Mouse (Mus musculus) stomach, embryonic 15.5 days (tissue): ENCODE measurements around the gene Pet100. TPM values are rescaled to one million over a fixed set of nuclear protein-coding genes. Genes with fewer than 3 reads are reported as not detected.
"Not testable (repeated sequence)": the region's sequence is repeated elsewhere in the genome, so short reads cannot be mapped to it uniquely, and the experiment has no call there.

Experiments used
- ATAC-seq: fragments of 200-750 bp; cut with Nextera tagmentation; 2 replicates; pipeline ENCODE4 v1.8.0; 2017; ENCODE audit warnings: low read depth, moderate number of reproducible peaks, moderate TSS enrichment; ENCODE audit not compliant: insufficient read depth, low FRiP score
- H3K27ac ChIP-seq: fragments of 300-500 bp; sonication (generic); 2 replicates; pipeline ENCODE4 v1.5.1; 2015; ENCODE audit warnings: mild to moderate bottlenecking, inconsistent platforms
- H3K27me3 ChIP-seq: fragments of 300-500 bp; sonication (generic); replicated peaks from 2 replicates; pipeline ENCODE4 v1.6.1; 2015; ENCODE audit warnings: inconsistent platforms
- H3K36me3 ChIP-seq: fragments of 300-500 bp; sonication (generic); 2 replicates; pipeline ENCODE4 v1.6.1; 2015; ENCODE audit warnings: inconsistent platforms
- H3K4me1 ChIP-seq: fragments of 300-500 bp; sonication (generic); 2 replicates; pipeline ENCODE4 v1.6.1; 2015; ENCODE audit warnings: inconsistent platforms
- H3K4me2 ChIP-seq: fragments of 300-500 bp; sonication (generic); 2 replicates; pipeline ENCODE4 v1.6.1; 2015; ENCODE audit warnings: mild to moderate bottlenecking, inconsistent platforms
- H3K4me3 ChIP-seq: fragments of 300-500 bp; sonication (generic); replicated peaks from 2 replicates; pipeline ENCODE4 v1.5.1; 2015; ENCODE audit warnings: inconsistent platforms
- H3K9ac ChIP-seq: fragments of 300-500 bp; sonication (generic); 2 replicates; pipeline ENCODE4 v1.6.1; 2015; ENCODE audit warnings: inconsistent platforms
- H3K9me3 ChIP-seq: fragments of 300-500 bp; sonication (generic); 2 replicates; pipeline ENCODE4 v1.6.1; 2016; ENCODE audit warnings: inconsistent platforms
- WGBS: fragments of 180-500 bp; shearing (Covaris S2); methylation state at CpG from one replicate; pipeline ENCODE4 v1.1.7; 2015; 5-methylcytosine and 5-hydroxymethylcytosine counted together
- polyA plus RNA-seq: library from polyadenylated mRNA; unstranded; fragments of >200 nt; fragmentation: Nextera tagmentation; extraction: Ambion mirVana; gene quantifications from 2 replicates; pipeline ENCODE4 v1.2.1, GENCODE M21; 2015

Pet100 gene
- 85.1 and 98.6 TPM in 2 replicates for polyA plus RNA-seq

- no peaks in the 10 kb centered on the region for H3K9me3 ChIP-seq
- no peak within 1 kb of the TSS for H3K27ac ChIP-seq
- peaks cover 11% of the 10 kb centered on the region for H3K36me3 ChIP-seq
- peak within 1 kb of the TSS; percentile 77 for H3K9ac ChIP-seq
- ATAC-seq = peak; percentile 99
- no peaks in the 10 kb centered on the region for H3K27me3 ChIP-seq
- WGBS = under 1% methylated on average over 37 of the region's 37 CpGs
- H3K4me3 ChIP-seq = peak within 1 kb of the TSS; percentile 81
- H3K4me2 ChIP-seq = peak within 1 kb of the TSS; percentile 80
- H3K4me1 ChIP-seq = peaks cover 15% of the 10 kb centered on the region
These were observed at the start of gene Pet100, which contains the start of gene Xab2 for GRCm38 (mm10) chr8:3621199-3621970. Gene Pet100, plus strand, starts transcription at chr8:3621548. Gene Xab2, minus strand, starts transcription at chr8:3621316.

- Histone ChIP-seq H3K9ac (no peak overlapping the region), H3K36me3 (no peaks in the 10 kb centered on the region), H3K4me2 (no peak overlapping the region), H3K27ac (no peak overlapping the region), H3K4me1 (peaks cover 3% of the 10 kb centered on the region; the same call in 1 of the 2 replicates), H3K27me3 (no peaks in the 10 kb centered on the region), H3K4me3 (no peak overlapping the region), H3K9me3 (no peaks in the 10 kb centered on the region)
- WGBS = 91% methylated on average over 3 of the region's 3 CpGs
- no peak for ATAC-seq
These were observed 46.8 kb upstream of the Pet100 start for GRCm38 (mm10) chr8:3574546-3574945.

DNA sequence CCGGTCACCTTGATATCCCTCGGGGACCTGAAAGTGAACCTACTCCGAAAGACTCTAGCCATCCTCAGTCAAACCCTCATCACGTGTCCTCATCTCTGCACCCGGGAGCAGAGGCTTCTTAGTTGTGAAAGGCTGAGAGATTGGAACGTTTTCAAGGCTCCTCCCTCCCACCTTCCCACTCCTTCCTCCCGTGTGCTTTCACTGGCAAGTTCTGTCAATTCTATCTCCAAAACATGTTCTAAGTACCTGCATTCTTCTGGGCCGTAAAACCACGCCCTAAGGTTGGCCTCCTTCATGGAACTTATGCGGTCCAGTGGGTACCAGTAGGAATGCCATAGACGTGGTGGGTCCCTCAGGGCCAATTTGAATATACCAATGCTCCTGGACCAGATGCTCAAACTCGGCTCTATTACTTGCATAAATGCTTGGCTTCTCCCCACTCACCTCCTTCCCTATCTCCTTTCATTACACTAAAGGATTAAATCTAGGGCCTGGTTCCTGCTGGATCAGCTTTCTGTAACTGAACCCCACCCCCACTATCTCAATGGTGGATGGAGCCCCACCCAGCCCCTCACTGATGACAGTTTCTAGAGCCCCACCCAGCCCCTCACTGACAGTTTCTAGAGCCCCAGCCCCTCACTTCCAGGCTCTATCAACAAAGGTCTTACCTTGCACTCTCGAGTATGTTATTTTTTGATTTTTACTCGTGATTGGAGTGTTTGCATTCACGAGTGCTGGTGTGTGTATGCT, 45.0 kb upstream of the Pet100 start:
- H3K4me1 ChIP-seq = peaks cover 4% of the 10 kb centered on the region; the same call in 1 of the 2 replicates
- no peak overlapping the region for H3K4me2 ChIP-seq
- no peak overlapping the region for H3K4me3 ChIP-seq
- no peak overlapping the region for H3K9ac ChIP-seq
- no peaks in the 10 kb centered on the region for H3K9me3 ChIP-seq
- WGBS = 66% methylated on average over 15 of the region's 15 CpGs
- H3K27ac ChIP-seq = no peak overlapping the region
- ATAC-seq = no peak
- H3K36me3 ChIP-seq = no peaks in the 10 kb centered on the region
- H3K27me3 ChIP-seq = no peaks in the 10 kb centered on the region

DNA sequence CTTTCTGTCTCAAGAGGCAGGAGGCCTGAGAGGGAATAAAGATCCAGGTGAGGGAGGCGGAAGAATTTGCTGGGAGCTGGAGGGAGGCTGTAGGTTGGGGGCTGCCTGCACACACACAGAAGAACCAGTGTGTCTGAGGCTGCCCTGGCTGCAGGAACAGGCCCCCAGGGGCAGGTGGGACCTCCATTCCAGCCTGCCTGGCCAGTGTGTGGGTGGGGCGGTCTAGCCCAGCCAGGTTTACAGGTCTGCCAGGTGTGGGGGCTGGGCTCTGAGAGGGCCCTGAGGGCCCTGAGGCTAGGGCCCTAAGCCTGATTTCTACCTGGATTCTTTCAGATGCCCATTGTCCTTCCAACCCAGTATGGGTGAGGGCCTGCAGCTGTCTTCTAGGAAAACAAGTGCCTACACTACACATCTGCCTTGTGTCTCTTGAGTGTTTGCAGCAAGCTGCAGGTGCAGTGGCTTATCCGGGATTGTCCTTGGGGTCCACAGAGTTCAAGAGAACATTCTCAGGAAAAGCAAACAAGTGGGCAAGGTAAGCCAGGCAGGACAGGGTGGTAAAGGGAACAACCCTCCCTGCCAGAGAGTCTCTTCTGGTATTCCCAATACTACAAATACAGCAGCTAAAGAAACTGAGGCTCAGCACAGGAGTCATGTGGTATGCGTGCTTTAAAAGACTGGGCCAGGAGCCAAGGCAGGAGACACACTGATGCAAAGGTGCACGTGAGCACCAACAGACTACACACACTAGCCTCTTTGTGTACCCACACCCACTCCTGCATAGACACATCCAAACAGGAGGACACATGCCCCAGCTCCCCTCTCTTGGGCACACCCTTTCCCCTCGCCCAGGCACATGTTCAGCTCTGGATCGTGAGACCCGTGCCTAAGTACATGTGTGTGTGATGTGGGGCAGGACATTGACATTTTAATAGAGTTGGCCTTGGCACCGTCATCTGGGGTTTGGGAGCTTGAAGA, 41.7 kb upstream of the Pet100 start:
- peak overlapping the region; percentile 76 for H3K27ac ChIP-seq
- H3K27me3 ChIP-seq = no peaks in the 10 kb centered on the region
- 61% methylated on average over 9 of the region's 9 CpGs for WGBS
- no peaks in the 10 kb centered on the region for H3K9me3 ChIP-seq
- H3K36me3 ChIP-seq = no peaks in the 10 kb centered on the region
- ATAC-seq = peak; percentile 73
- H3K9ac ChIP-seq = no peak overlapping the region
- H3K4me2 ChIP-seq = no peak overlapping the region
- no peak overlapping the region for H3K4me3 ChIP-seq
- peaks cover 4% of the 10 kb centered on the region; the same call in 1 of the 2 replicates for H3K4me1 ChIP-seq

GRCm38 (mm10) chr8:3581961-3582360, 39.4 kb upstream of the Pet100 start:
- not testable (repeated sequence) for H3K27me3 ChIP-seq, H3K9me3 ChIP-seq, ATAC-seq, H3K36me3 ChIP-seq, H3K9ac ChIP-seq, H3K4me2 ChIP-seq, H3K4me3 ChIP-seq, H3K27ac ChIP-seq, H3K4me1 ChIP-seq
- WGBS = 81% methylated on average over 1 of the region's 3 CpGs

- Histone ChIP-seq H3K27me3 (no peaks in the 10 kb centered on the region), H3K4me3 (no peak overlapping the region), H3K9me3 (no peaks in the 10 kb centered on the region), H3K4me2 (no peak overlapping the region), H3K36me3 (no peaks in the 10 kb centered on the region), H3K4me1 (no peaks in the 10 kb centered on the region), H3K9ac (no peak overlapping the region), H3K27ac (no peak overlapping the region)
- peak; percentile 12; the same call in 1 of the 2 replicates for ATAC-seq
- 69% methylated on average over 2 of the region's 2 CpGs for WGBS
These were observed 34.9 kb upstream of the Pet100 start for GRCm38 (mm10) chr8:3586452-3586851.

DNA sequence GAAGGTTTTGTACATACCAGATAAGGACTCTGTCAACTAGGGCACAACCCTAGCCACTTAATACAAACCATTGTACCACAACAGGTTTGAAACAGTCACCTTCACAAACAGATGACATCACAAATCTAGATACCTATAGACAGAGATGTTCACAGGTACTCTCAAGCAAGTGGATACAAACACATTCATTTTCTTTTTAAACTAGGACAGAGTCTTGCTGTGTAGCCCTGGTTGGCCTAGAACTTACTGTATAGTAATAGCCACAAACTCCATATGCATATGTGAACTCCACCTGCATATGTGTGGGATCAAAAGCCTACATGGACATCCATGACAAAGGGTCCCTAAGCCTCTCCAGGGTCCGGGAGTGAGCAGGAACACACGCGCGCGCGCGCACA, 34.4 kb upstream of the Pet100 start, which contains the start of gene Camsap3:
Camsap3 (plus strand) TSS at position 301 of the 398 bp plus-strand sequence.
- H3K36me3 ChIP-seq = no peaks in the 10 kb centered on the region
- H3K9ac ChIP-seq = peak within 1 kb of the TSS; percentile 56
- H3K4me2 ChIP-seq = peak within 1 kb of the TSS; percentile 90
- 9% methylated on average over 7 of the region's 7 CpGs for WGBS
- no peaks in the 10 kb centered on the region for H3K4me1 ChIP-seq
- ATAC-seq = 0 out of 2 replicates have a peak, but pooled peaks have one; percentile 0
- no peaks in the 10 kb centered on the region for H3K27me3 ChIP-seq
- H3K27ac ChIP-seq = peak within 1 kb of the TSS; percentile 88
- H3K9me3 ChIP-seq = no peaks in the 10 kb centered on the region
- peak within 1 kb of the TSS; percentile 67 for H3K4me3 ChIP-seq

DNA sequence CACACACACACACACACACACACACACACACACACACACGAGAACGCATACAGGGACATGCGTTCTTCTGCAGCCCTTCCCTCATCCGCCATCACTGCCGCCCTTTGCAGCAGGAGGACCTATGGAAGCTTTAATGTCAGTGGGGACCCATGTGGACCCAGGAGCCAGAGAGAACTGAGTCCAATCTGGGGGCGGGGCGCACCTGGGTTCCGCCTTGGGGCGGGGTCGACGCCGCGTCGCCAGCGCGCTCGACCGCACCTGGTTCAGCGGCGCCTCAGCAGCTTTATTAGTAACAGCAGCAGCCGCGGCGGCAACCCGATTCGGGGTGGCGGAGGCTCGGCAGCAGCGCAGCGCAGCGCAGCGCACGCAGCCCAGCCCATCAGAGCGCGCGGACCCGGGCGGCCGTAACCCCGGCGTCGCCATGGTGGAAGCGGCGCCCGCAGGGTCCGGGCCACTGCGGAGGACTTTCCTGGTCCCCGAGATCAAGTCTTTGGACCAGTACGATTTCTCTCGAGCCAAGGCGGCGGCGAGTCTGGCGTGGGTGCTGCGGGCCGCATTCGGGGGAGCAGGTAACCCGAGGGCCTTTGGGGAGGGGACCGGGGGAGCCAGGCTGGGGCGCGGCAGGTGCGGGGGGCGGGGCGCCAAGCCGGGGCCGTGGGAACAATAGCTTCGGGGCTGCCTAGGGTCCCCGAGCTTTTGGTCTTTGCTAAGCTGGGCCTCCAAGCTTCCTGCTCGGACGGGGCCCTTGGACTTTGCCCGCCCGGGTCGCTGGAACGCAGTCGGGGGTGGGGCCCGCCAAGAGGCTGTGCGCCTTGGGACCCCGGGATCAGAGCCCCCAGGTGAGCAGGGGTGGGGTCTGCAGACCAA, 33.7 kb upstream of the Pet100 start:
- ATAC-seq = peak; percentile 70
- Histone ChIP-seq H3K4me3 (peak overlapping the region; percentile 67), H3K4me1 (no peaks in the 10 kb centered on the region), H3K27ac (peak overlapping the region; percentile 88), H3K4me2 (peak overlapping the region; percentile 90), H3K9me3 (no peaks in the 10 kb centered on the region), H3K36me3 (no peaks in the 10 kb centered on the region), H3K27me3 (no peaks in the 10 kb centered on the region), H3K9ac (peak overlapping the region; percentile 56)
- WGBS = under 1% methylated on average over 76 of the region's 77 CpGs

GRCm38 (mm10) chr8:3588258-3588633, 33.1 kb upstream of the Pet100 start:
- Histone ChIP-seq H3K4me2 (peak overlapping the region; percentile 90), H3K36me3 (no peaks in the 10 kb centered on the region), H3K9ac (peak overlapping the region; percentile 56), H3K27ac (peak overlapping the region; percentile 88), H3K4me3 (peak overlapping the region; percentile 67), H3K27me3 (no peaks in the 10 kb centered on the region), H3K4me1 (0 out of 2 replicates have a peak, but pooled peaks cover 3% of the 10 kb centered on the region), H3K9me3 (no peaks in the 10 kb centered on the region)
- ATAC-seq = peak; percentile 36
- 7% methylated on average over 11 of the region's 11 CpGs for WGBS

GRCm38 (mm10) chr8:3593470-3593869, 27.9 kb upstream of the Pet100 start:
- 66% methylated on average over 3 of the region's 3 CpGs for whole genome bisulfite sequencing
- no peak for ATAC-seq

More at GRCm38 (mm10) chr8:3593470-3593869, 27.9 kb upstream of the Pet100 start:
- Histone ChIP-seq H3K27me3 (no peaks in the 10 kb centered on the region), H3K27ac (no peak overlapping the region), H3K9me3 (no peaks in the 10 kb centered on the region), H3K36me3 (no peaks in the 10 kb centered on the region), H3K4me2 (no peak overlapping the region), H3K9ac (no peak overlapping the region), H3K4me1 (0 out of 2 replicates have a peak, but pooled peaks cover 6% of the 10 kb centered on the region), H3K4me3 (no peak overlapping the region)
